Mouse (Mus musculus) heart, postnatal 0 days (tissue): ENCODE data around the gene Mlycd.
"Not testable (repeated sequence)": the region's sequence is repeated elsewhere in the genome, so short reads cannot be mapped to it uniquely, and the experiment has no call there.

Experiments used
- CTCF ChIP-seq: IDR thresholded peaks from 2 replicates; pipeline ENCODE4 v1.5.1; 2016; ENCODE audit warnings: antibody characterized with exemption, control low read depth, low read depth
- EP300 ChIP-seq: IDR thresholded peaks from 2 replicates; pipeline ENCODE4 v1.6.1; 2016; ENCODE audit warnings: antibody characterized with exemption, low read depth

DNA sequence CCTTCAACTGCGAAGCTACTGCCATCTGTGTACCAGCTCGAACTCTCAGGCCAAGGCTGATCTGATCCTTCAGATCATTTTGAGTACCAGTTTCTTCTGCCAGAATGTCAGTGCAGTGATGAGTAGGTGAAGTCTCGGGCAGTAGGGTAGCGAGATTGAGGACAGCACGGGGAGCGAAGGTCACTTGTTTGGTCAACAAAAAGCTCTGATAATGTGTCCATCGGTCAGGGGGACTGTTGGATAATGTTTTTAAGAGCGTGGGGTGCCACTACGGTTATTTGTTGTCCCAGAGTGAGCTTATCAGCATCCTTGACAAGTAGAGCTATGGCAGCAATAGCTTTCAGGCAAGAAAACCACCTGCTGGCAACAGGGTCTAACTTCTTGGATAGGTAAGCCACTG is 20.0 kb upstream of the Mlycd start:
- TF ChIP-seq CTCF, EP300: not testable (repeated sequence)
